Mouse (Mus musculus): ENCODE measurements around the gene Ncaph2. TPM values are rescaled to one million over a fixed set of nuclear protein-coding genes. Genes with fewer than 3 reads are reported as not detected.

Ncaph2 gene
- polyA plus RNA-seq, 1 experiment = 185 TPM

DNA sequence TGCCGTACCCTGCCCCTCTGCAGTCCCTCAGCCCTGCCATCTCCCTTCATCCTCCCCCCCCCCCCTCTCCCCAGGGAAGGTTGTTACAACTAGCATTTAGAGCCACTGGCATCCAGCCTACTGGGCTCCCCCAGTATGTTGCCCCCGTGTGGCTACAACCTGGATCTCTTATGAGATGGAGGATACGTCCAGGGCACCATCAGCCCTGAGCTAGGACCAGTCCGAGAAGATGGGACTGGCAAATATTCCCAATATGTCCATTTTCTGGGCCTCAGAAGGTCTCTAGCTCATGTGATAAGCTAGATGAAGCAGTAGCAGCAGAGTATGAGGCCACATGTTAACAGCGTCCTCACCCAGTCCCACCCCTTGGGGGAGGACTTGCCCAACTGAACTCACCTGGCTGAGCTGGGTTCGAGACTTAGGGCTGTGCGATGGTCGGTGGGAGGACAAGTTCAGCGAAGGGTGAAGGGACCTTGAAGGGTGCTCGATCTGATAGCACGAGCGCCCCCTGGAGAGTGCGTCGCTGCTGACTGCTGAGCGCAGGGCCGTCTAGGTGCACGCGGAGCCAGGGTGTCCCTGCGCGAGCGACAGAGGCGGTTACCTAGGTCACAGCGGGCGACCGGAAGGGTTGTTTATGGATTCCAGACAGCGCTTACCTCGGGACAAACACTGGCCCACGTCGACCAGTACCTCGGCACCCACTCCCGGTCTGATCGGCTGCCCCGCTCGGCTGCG, 17.7 kb downstream of the Ncaph2 start:
- Histone ChIP-seq H3K79me2 (ENCODE audit: control insufficient read depth, insufficient read depth) (peaks cover 30% of the 10 kb centered on the region), H3ac (ENCODE audit: control insufficient read depth, insufficient read length, low read depth) (peak overlapping the region; percentile 74), H3K79me3 (ENCODE audit: low read depth) (peaks cover 13% of the 10 kb centered on the region), H3K27me3 (ENCODE audit: control insufficient read depth, insufficient read depth, insufficient read length) (peaks cover 18% of the 10 kb centered on the region), H3K36me3 (ENCODE audit: control insufficient read depth, insufficient read depth) (peaks cover 47% of the 10 kb centered on the region), H3K4me3 (ENCODE audit: insufficient read depth, poor library complexity, severe bottlenecking) (peak overlapping the region; percentile 87)
- TF ChIP-seq CTCF (IDR thresholded peaks at IDR 0.05; ENCODE audit: control insufficient read depth, insufficient read depth, insufficient read length) = peak; percentile 95
- no peak for TF ChIP-seq MYOG (IDR thresholded peaks at IDR 0.05; ENCODE audit: control insufficient read depth, extremely low read depth, insufficient read length)
- TF ChIP-seq MYOD1 (IDR thresholded peaks at IDR 0.05; ENCODE audit: control insufficient read depth, insufficient read length, low read depth) = no peak

DNA sequence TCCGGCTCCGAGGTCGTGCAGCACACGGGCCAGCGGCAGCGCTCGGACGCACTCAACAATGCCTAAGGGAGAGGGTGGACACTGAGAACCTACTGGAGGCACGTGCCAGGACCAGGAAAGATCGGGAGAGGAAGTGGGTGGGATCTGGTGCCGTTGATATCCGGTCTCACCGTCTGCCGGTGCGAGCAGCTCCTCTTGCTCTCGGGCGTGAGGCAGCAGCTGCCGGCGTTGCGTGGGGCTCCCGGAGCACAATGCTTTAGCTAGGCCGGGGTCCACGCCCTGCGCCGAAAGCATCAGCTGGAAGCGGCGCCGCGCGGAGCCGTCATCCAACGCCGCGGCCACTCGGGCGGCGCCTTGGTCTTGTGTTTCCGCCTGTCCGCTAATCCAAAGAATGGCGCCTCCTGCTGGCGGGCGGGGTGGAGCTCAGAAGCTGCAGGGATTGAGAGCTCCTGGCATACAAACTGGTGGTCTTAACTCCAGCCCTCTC, 18.3 kb downstream of the Ncaph2 start, which contains the start of gene Sco2:
TSS of gene Sco2 (minus strand) at position 85 of the 487 bp plus-strand sequence.
- peaks cover 24% of the 10 kb centered on the region for H3K27me3 ChIP-seq (ENCODE audit: control insufficient read depth, insufficient read depth, insufficient read length)
- H3K79me3 ChIP-seq (ENCODE audit: low read depth) = peaks cover 13% of the 10 kb centered on the region
- H3K4me3 ChIP-seq (ENCODE audit: insufficient read depth, poor library complexity, severe bottlenecking) = peak within 1 kb of the TSS; percentile 87
- H3K79me2 ChIP-seq (ENCODE audit: control insufficient read depth, insufficient read depth) = peaks cover 30% of the 10 kb centered on the region
- peak within 1 kb of the TSS; percentile 74 for H3ac ChIP-seq (ENCODE audit: control insufficient read depth, insufficient read length, low read depth)
- H3K36me3 ChIP-seq (ENCODE audit: control insufficient read depth, insufficient read depth) = peaks cover 41% of the 10 kb centered on the region
- TF ChIP-seq USF1 (IDR thresholded peaks at IDR 0.05; ENCODE audit: low read depth) (peak; percentile 80), MYOG (IDR thresholded peaks at IDR 0.05; ENCODE audit: control insufficient read depth, extremely low read depth, insufficient read length) (no peak), MAX (IDR thresholded peaks at IDR 0.05) (peak; percentile 97), CTCF (IDR thresholded peaks at IDR 0.05; ENCODE audit: control insufficient read depth, insufficient read depth, insufficient read length) (peak; percentile 92)

DNA sequence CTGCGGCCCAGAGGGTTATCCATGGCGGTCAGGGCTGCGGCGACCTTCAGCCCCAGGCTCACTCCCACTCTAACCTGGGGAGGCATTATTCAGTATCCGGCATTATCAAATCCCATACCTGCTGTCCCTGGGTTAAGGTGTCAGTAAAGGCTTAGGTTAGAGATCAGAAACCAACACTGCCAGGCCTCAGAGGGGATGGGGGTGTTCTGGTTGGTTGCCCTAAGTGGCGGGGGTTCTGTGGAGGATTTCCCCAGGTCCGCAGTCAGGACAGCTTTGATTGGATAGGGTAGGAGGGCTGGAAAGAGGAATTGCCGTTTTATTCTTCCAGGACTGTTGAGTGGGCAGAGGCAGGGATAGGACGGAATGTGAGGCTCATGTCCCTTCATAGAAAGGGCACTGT, 18.8 kb downstream of the Ncaph2 start:
- Histone ChIP-seq H3K79me3 (ENCODE audit: low read depth) (peaks cover 13% of the 10 kb centered on the region), H3K27me3 (ENCODE audit: control insufficient read depth, insufficient read depth, insufficient read length) (peaks cover 29% of the 10 kb centered on the region), H3K4me3 (ENCODE audit: insufficient read depth, poor library complexity, severe bottlenecking) (peak overlapping the region; percentile 87), H3ac (ENCODE audit: control insufficient read depth, insufficient read length, low read depth) (peak overlapping the region; percentile 58), H3K36me3 (ENCODE audit: control insufficient read depth, insufficient read depth) (peaks cover 35% of the 10 kb centered on the region), H3K79me2 (ENCODE audit: control insufficient read depth, insufficient read depth) (peaks cover 30% of the 10 kb centered on the region)
- no peak for TF ChIP-seq CEBPB (IDR thresholded peaks at IDR 0.05; ENCODE audit: low read depth)
- TF ChIP-seq MAX (IDR thresholded peaks at IDR 0.05) = no peak
- TF ChIP-seq MYOG (IDR thresholded peaks at IDR 0.05; ENCODE audit: control insufficient read depth, extremely low read depth, insufficient read length) = no peak
- TF ChIP-seq CTCF (IDR thresholded peaks at IDR 0.05; ENCODE audit: control insufficient read depth, insufficient read depth, insufficient read length) = no peak
- TF ChIP-seq USF1 (IDR thresholded peaks at IDR 0.05; ENCODE audit: low read depth) = no peak
- TF ChIP-seq FOSL1 (IDR thresholded peaks at IDR 0.05; ENCODE audit: insufficient read depth, low read length, poor library complexity, severe bottlenecking) = no peak
- TF ChIP-seq MYOD1 (IDR thresholded peaks at IDR 0.05; ENCODE audit: control insufficient read depth, insufficient read length, low read depth) = no peak

DNA sequence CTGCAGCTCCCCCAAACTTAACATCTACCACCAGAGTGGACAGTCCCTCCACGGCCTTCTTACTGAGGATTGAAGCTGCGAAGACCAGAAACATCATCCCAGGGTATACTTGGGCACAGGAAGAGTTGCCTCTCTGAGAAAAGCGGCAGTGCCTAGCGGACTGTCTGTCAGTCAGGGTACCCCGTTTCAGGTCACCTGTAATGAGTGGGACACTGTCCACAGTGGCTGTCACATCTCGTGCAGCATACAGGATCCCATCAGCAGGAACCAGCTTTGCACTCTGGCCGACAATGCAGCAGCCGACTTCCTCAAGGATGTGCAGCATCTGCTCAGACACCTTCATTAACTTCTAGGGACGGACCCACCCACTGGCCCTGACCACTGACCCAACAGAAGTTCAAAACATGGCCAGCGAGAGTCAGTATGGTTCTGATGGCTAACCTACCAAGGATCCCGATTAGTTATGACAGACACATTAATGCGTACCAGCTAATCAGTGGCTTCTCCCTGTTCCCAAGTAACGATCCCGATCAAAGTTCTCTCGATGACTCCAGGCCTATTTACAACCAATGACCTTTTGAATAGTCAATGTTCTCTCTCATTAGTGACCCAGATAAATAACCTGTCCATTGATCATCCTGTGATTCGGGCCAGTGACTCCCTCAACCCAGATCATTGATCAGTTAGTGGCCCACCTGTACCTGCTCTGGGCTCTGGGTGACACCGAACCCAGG, 19.4 kb downstream of the Ncaph2 start:
- Histone ChIP-seq H3K79me3 (ENCODE audit: low read depth) (peaks cover 13% of the 10 kb centered on the region), H3ac (ENCODE audit: control insufficient read depth, insufficient read length, low read depth) (no peak overlapping the region), H3K79me2 (ENCODE audit: control insufficient read depth, insufficient read depth) (peaks cover 30% of the 10 kb centered on the region), H3K27me3 (ENCODE audit: control insufficient read depth, insufficient read depth, insufficient read length) (peaks cover 33% of the 10 kb centered on the region), H3K36me3 (ENCODE audit: control insufficient read depth, insufficient read depth) (peaks cover 29% of the 10 kb centered on the region), H3K4me3 (ENCODE audit: insufficient read depth, poor library complexity, severe bottlenecking) (no peak overlapping the region)
- TF ChIP-seq MAX (IDR thresholded peaks at IDR 0.05) (no peak), CTCF (IDR thresholded peaks at IDR 0.05; ENCODE audit: control insufficient read depth, insufficient read depth, insufficient read length) (no peak), CEBPB (IDR thresholded peaks at IDR 0.05; ENCODE audit: low read depth) (no peak)

DNA sequence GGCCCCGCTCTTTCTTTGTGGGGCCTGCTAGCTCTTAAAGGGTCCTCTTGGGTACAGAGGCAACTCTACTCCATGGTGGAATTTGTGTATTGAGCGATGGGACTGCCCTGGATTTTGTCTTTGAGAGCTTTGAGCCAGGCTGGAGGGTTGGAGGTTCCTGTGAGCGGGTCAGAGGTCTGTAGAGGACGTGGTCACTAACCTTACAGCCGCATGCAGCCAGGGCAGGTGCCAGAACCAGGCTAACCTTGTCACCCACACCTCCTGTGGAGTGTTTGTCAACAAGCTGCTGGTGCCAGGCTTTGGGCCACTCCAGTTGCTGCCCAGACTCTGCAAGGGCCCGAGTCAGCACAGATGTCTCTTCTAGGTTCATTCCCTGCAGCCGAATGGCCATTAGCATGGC, 20.5 kb downstream of the Ncaph2 start:
- no peak for TF ChIP-seq MYOG (IDR thresholded peaks at IDR 0.05; ENCODE audit: control insufficient read depth, extremely low read depth, insufficient read length)
- no peak for TF ChIP-seq CEBPB (IDR thresholded peaks at IDR 0.05; ENCODE audit: low read depth)
- TF ChIP-seq CTCF (IDR thresholded peaks at IDR 0.05; ENCODE audit: control insufficient read depth, insufficient read depth, insufficient read length) = no peak
- no peak for TF ChIP-seq USF1 (IDR thresholded peaks at IDR 0.05; ENCODE audit: low read depth)
- no peak for TF ChIP-seq FOSL1 (IDR thresholded peaks at IDR 0.05; ENCODE audit: insufficient read depth, low read length, poor library complexity, severe bottlenecking)
- TF ChIP-seq MAX (IDR thresholded peaks at IDR 0.05) = no peak
- TF ChIP-seq MYOD1 (IDR thresholded peaks at IDR 0.05; ENCODE audit: control insufficient read depth, insufficient read length, low read depth) = no peak
- Histone ChIP-seq H3K79me2 (ENCODE audit: control insufficient read depth, insufficient read depth) (peaks cover 23% of the 10 kb centered on the region), H3K79me3 (ENCODE audit: low read depth) (peaks cover 10% of the 10 kb centered on the region), H3K4me3 (ENCODE audit: insufficient read depth, poor library complexity, severe bottlenecking) (no peak overlapping the region), H3K27me3 (ENCODE audit: control insufficient read depth, insufficient read depth, insufficient read length) (peaks cover 33% of the 10 kb centered on the region), H3K36me3 (ENCODE audit: control insufficient read depth, insufficient read depth) (peaks cover 18% of the 10 kb centered on the region), H3ac (ENCODE audit: control insufficient read depth, insufficient read length, low read depth) (no peak overlapping the region)

All from C2C12 (cell line).